Mouse (Mus musculus): ENCODE data around the gene Zfp622.

DNA sequence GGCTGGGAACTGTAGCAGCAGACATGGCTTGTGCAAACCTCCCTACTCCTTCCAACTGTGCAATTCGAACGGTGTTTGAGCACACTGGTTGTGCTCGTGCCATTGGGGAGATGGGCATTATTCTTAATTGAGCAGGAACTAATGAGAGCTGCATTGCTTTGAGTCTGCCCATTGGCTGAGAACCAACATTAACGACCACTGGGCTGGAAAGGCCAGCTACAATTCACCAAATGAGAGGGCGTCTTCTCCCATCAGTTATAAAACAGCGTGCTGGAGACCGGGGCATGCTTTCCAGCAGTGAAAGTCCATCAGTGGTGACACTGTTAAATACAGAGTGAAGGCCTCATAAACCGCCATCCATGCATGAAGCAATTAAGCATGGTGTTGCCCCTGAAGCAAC lies 37.6 kb downstream of the Zfp622 start:
- TF ChIP-seq POLR2A (IDR thresholded peaks at IDR 0.05; ENCODE audit: borderline replicate concordance, insufficient read depth, low read length) (no peak), CTCF (IDR thresholded peaks at IDR 0.05; ENCODE audit: borderline replicate concordance, insufficient read depth, low read depth, low read length) (no peak)
